Mouse (Mus musculus): ENCODE data around the gene Kiz. TPM values are rescaled to one million over a fixed set of nuclear protein-coding genes. Genes with fewer than 3 reads are reported as not detected.

The Kiz gene
- polyA plus RNA-seq, 1 experiment from 2014 or later = 38.2 TPM

DNA sequence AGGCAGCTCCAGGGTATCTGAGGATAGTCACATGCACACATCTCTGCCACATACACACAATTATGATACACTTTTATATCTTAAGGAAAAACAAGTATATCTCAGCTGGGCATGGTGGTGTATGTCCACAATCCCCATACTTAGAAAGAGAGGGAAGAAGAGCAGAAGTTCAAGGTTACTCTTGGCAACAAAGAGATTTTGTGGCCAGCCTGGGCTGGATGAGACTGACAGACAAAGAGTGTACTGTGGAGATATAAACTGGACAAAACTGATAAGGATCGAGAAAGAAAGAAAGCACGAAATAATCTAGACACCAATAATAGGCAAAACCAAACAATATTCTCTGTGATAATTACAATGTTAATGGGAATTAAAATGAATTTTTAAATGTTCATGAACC is 151.6 kb downstream of the Kiz start:
- no peak for ATAC-seq (ENCODE audit: low read depth)
- Histone ChIP-seq H3K4me1 (replicated peaks; ENCODE audit: control insufficient read depth, insufficient read depth, low read length) (peaks cover 8% of the 10 kb centered on the region), H3K9me3 (ENCODE audit: control insufficient read depth, low read length) (no peaks in the 10 kb centered on the region), H3K4me3 (ENCODE audit: low read length) (no peak overlapping the region), H3K27ac (ENCODE audit: low read length) (no peak overlapping the region), H3K36me3 (ENCODE audit: control insufficient read depth, insufficient read depth, low read length) (no peaks in the 10 kb centered on the region), H3K27me3 (ENCODE audit: control insufficient read depth, insufficient read depth, low read depth, low read length) (no peaks in the 10 kb centered on the region), H3K9ac (ENCODE audit: low read length) (no peak overlapping the region), H3K4me2 (ENCODE audit: low read depth, low read length) (no peak overlapping the region)
- 93% methylated on average over 2 of the region's 2 CpGs for WGBS

DNA sequence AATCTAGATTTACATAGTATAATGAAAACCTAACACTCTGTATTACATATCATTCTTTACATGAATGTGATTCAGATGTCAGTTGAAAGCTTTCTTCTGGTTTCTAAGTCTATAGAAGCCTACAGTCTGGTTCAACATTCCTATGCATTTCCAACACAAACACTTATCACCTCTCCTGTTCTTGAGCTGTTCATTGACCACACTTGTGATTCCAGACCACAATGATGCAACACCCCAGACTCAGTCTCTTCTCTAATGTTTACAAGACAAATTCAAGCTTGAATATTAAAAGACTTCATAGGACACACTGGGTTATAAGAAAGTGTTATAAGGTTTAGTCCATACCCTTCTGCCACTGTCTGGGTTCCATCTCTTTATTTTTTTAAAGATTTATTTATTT is 153.4 kb downstream of the Kiz start:
- H3K9me3 ChIP-seq (ENCODE audit: control insufficient read depth, low read length) = no peaks in the 10 kb centered on the region
- H3K9ac ChIP-seq (ENCODE audit: low read length) = no peak overlapping the region
- peaks cover 8% of the 10 kb centered on the region for H3K4me1 ChIP-seq (replicated peaks; ENCODE audit: control insufficient read depth, insufficient read depth, low read length)
- no peaks in the 10 kb centered on the region for H3K36me3 ChIP-seq (ENCODE audit: control insufficient read depth, insufficient read depth, low read length)
- no peak overlapping the region for H3K4me3 ChIP-seq (ENCODE audit: low read length)
- H3K27ac ChIP-seq (ENCODE audit: low read length) = no peak overlapping the region
- H3K27me3 ChIP-seq (ENCODE audit: control insufficient read depth, insufficient read depth, low read depth, low read length) = no peaks in the 10 kb centered on the region
- H3K4me2 ChIP-seq (ENCODE audit: low read depth, low read length) = no peak overlapping the region
- no peak for ATAC-seq (ENCODE audit: low read depth)

DNA sequence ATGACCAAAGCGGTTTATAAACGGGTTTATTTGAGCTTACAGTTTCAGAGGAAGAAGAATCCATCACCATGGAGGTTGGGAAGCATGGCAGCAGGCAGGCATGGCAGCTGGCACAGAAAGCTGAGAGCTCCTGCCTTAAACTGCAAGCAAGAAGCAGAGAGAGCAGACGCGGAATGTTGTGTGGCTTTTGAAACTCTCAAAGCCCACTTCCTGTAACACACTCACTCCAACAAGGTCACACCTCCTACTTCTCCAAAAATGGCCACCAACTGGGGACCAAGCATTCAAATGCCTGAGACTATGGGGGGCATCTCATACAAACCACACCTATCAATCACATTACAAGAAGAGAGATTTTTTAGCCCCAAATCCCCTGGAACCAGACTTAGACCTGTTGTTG is 154.5 kb downstream of the Kiz start:
- Histone ChIP-seq H3K27ac (ENCODE audit: low read length) (no peak overlapping the region), H3K4me3 (ENCODE audit: low read length) (no peak overlapping the region), H3K36me3 (ENCODE audit: control insufficient read depth, insufficient read depth, low read length) (no peaks in the 10 kb centered on the region), H3K4me1 (replicated peaks; ENCODE audit: control insufficient read depth, insufficient read depth, low read length) (peaks cover 14% of the 10 kb centered on the region), H3K4me2 (ENCODE audit: low read depth, low read length) (no peak overlapping the region), H3K27me3 (ENCODE audit: control insufficient read depth, insufficient read depth, low read depth, low read length) (no peaks in the 10 kb centered on the region), H3K9me3 (ENCODE audit: control insufficient read depth, low read length) (no peaks in the 10 kb centered on the region), H3K9ac (ENCODE audit: low read length) (no peak overlapping the region)
- 85% methylated on average over 4 of the region's 4 CpGs for WGBS
- ATAC-seq (ENCODE audit: low read depth) = no peak

DNA sequence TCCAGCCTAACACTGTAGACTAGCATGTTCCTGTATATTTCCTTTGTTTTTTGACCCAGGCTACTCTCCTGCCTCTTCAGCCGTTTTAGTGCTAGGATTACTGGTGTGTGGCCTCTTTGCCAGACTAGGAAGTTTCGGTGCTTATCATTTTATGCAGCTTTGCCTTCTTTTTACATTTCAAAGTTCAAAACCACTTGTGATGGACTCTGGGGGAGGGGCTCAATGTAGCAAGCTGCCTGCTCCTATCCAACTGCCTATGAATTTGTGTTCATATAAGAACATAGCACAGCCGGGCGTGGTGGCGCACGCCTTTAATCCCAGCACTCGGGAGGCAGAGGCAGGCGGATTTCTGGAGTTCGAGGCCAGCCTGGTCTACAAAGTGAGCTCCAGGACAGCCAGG is 155.3 kb downstream of the Kiz start:
- Histone ChIP-seq H3K4me2 (ENCODE audit: low read depth, low read length) (no peak overlapping the region), H3K9ac (ENCODE audit: low read length) (no peak overlapping the region), H3K9me3 (ENCODE audit: control insufficient read depth, low read length) (no peaks in the 10 kb centered on the region), H3K27me3 (ENCODE audit: control insufficient read depth, insufficient read depth, low read depth, low read length) (no peaks in the 10 kb centered on the region), H3K27ac (ENCODE audit: low read length) (no peak overlapping the region), H3K4me3 (ENCODE audit: low read length) (no peak overlapping the region), H3K4me1 (replicated peaks; ENCODE audit: control insufficient read depth, insufficient read depth, low read length) (peaks cover 15% of the 10 kb centered on the region), H3K36me3 (ENCODE audit: control insufficient read depth, insufficient read depth, low read length) (no peaks in the 10 kb centered on the region)
- no peak for ATAC-seq (ENCODE audit: low read depth)
- WGBS = 94% methylated on average over 9 of the region's 9 CpGs

GRCm38 (mm10) chr2:147011474-147012140 is 155.9 kb downstream of the Kiz start:
- no peaks in the 10 kb centered on the region for H3K9me3 ChIP-seq (ENCODE audit: control insufficient read depth, low read length)
- peaks cover 15% of the 10 kb centered on the region for H3K4me1 ChIP-seq (replicated peaks; ENCODE audit: control insufficient read depth, insufficient read depth, low read length)
- peak overlapping the region; percentile 79 for H3K4me2 ChIP-seq (ENCODE audit: low read depth, low read length)
- H3K4me3 ChIP-seq (ENCODE audit: low read length) = peak overlapping the region; percentile 88
- peak overlapping the region; percentile 90 for H3K9ac ChIP-seq (ENCODE audit: low read length)
- ATAC-seq (ENCODE audit: low read depth) = no peak
- no peaks in the 10 kb centered on the region for H3K36me3 ChIP-seq (ENCODE audit: control insufficient read depth, insufficient read depth, low read length)
- 59% methylated on average over 3 of the region's 3 CpGs for WGBS
- no peaks in the 10 kb centered on the region for H3K27me3 ChIP-seq (ENCODE audit: control insufficient read depth, insufficient read depth, low read depth, low read length)
- peak overlapping the region; percentile 100 for H3K27ac ChIP-seq (ENCODE audit: low read length)

DNA sequence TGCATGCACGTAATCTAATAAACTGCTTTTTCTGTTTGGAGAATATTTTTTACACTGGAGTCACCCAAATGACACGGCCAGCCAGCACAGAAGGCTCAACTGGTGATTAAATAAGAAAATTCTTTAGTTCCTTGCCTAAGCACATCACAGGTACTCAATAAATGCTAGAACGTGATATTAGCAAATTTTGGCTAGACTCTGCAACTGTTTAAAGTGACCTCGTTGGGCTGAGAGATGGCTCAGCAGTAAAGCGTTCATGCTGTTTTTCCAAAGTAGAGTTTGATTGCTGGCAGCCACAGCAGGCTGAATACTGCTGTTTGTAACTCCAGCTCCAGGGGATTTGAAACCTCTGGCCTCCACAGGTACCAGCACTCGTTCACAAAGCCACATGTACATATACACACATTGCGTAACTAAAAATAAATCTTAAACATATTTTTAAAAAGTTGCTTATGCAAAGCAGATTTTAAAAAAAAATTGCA is 156.5 kb downstream of the Kiz start:
- Histone ChIP-seq H3K9ac (ENCODE audit: low read length) (peak overlapping the region; percentile 90), H3K4me1 (replicated peaks; ENCODE audit: control insufficient read depth, insufficient read depth, low read length) (peaks cover 15% of the 10 kb centered on the region), H3K36me3 (ENCODE audit: control insufficient read depth, insufficient read depth, low read length) (no peaks in the 10 kb centered on the region), H3K27me3 (ENCODE audit: control insufficient read depth, insufficient read depth, low read depth, low read length) (no peaks in the 10 kb centered on the region), H3K27ac (ENCODE audit: low read length) (peak overlapping the region; percentile 100), H3K4me2 (ENCODE audit: low read depth, low read length) (peak overlapping the region; percentile 79), H3K9me3 (ENCODE audit: control insufficient read depth, low read length) (no peaks in the 10 kb centered on the region), H3K4me3 (ENCODE audit: low read length) (peak overlapping the region; percentile 88)
- 24% methylated on average over 7 of the region's 7 CpGs for WGBS
- ATAC-seq (ENCODE audit: low read depth) = no peak

GRCm38 (mm10) chr2:147012623-147013184 is 157.0 kb downstream of the Kiz start, which contains the start of gene Xrn2:
Xrn2 (plus strand) TSS chr2:147012996.
- Histone ChIP-seq H3K9me3 (ENCODE audit: control insufficient read depth, low read length) (no peaks in the 10 kb centered on the region), H3K36me3 (ENCODE audit: control insufficient read depth, insufficient read depth, low read length) (no peaks in the 10 kb centered on the region), H3K4me3 (ENCODE audit: low read length) (peak within 1 kb of the TSS; percentile 88), H3K4me1 (replicated peaks; ENCODE audit: control insufficient read depth, insufficient read depth, low read length) (peaks cover 15% of the 10 kb centered on the region), H3K9ac (ENCODE audit: low read length) (peak within 1 kb of the TSS; percentile 90), H3K27me3 (ENCODE audit: control insufficient read depth, insufficient read depth, low read depth, low read length) (no peaks in the 10 kb centered on the region), H3K4me2 (ENCODE audit: low read depth, low read length) (peak within 1 kb of the TSS; percentile 79), H3K27ac (ENCODE audit: low read length) (peak within 1 kb of the TSS; percentile 100)
- peak; percentile 95 for ATAC-seq (ENCODE audit: low read depth)
- WGBS = under 1% methylated on average over 37 of the region's 37 CpGs

- Histone ChIP-seq H3K36me3 (ENCODE audit: control insufficient read depth, insufficient read depth, low read length) (no peaks in the 10 kb centered on the region), H3K9ac (ENCODE audit: low read length) (peak overlapping the region; percentile 90), H3K4me1 (replicated peaks; ENCODE audit: control insufficient read depth, insufficient read depth, low read length) (peaks cover 15% of the 10 kb centered on the region), H3K9me3 (ENCODE audit: control insufficient read depth, low read length) (no peaks in the 10 kb centered on the region), H3K27me3 (ENCODE audit: control insufficient read depth, insufficient read depth, low read depth, low read length) (no peaks in the 10 kb centered on the region), H3K4me3 (ENCODE audit: low read length) (peak overlapping the region; percentile 88), H3K27ac (ENCODE audit: low read length) (peak overlapping the region; percentile 100), H3K4me2 (ENCODE audit: low read depth, low read length) (peak overlapping the region; percentile 55)
- ATAC-seq (ENCODE audit: low read depth) = peak; percentile 85
- under 1% methylated on average over 57 of the region's 59 CpGs for WGBS
These were observed 157.7 kb downstream of the Kiz start for GRCm38 (mm10) chr2:147013194-147013969.
